Mouse (Mus musculus): ENCODE measurements around the gene Swap70.

Swap70 gene

GRCm38 (mm10) chr7:110237837-110238451 lies 16.4 kb downstream of the Swap70 start:
- in situ Hi-C loops (cut with MboI, MseI): no loop called here

- in situ Hi-C loops (cut with MboI, MseI): no loop called here
Measured at GRCm38 (mm10) chr7:110239590-110239989, 18.1 kb downstream of the Swap70 start.

GRCm38 (mm10) chr7:110241472-110242289 lies 20.2 kb downstream of the Swap70 start:
- in situ Hi-C loops (cut with MboI, MseI): no loop called here

- in situ Hi-C loops (cut with MboI, MseI): no loop called here
Measured at GRCm38 (mm10) chr7:110242290-110242581, 20.7 kb downstream of the Swap70 start.

- in situ Hi-C loops (cut with MboI, MseI): no loop called here
Measured at GRCm38 (mm10) chr7:110245128-110245527, 23.6 kb downstream of the Swap70 start.

GRCm38 (mm10) chr7:110246526-110246925 lies 25.0 kb downstream of the Swap70 start:
- in situ Hi-C loops (cut with MboI, MseI): no loop called here

- in situ Hi-C loops (cut with MboI, MseI): no loop called here
Measured at GRCm38 (mm10) chr7:110247801-110248200, 26.3 kb downstream of the Swap70 start.

GRCm38 (mm10) chr7:110248677-110249076 lies 27.2 kb downstream of the Swap70 start:
- in situ Hi-C loops (cut with MboI, MseI): no loop called here

GRCm38 (mm10) chr7:110253861-110254260 lies 32.4 kb downstream of the Swap70 start:
- in situ Hi-C loops (cut with MboI, MseI): no loop called here

GRCm38 (mm10) chr7:110254395-110254794 lies 32.9 kb downstream of the Swap70 start:
- in situ Hi-C loops (cut with MboI, MseI): no loop called here

GRCm38 (mm10) chr7:110257059-110257458 lies 35.5 kb downstream of the Swap70 start:
- in situ Hi-C loops (cut with MboI, MseI): no loop called here

GRCm38 (mm10) chr7:110258196-110258950 lies 36.9 kb downstream of the Swap70 start:
- in situ Hi-C loops (cut with MboI, MseI): no loop called here

GRCm38 (mm10) chr7:110259966-110260711 lies 38.6 kb downstream of the Swap70 start:
- in situ Hi-C loops (cut with MboI, MseI): no loop called here

GRCm38 (mm10) chr7:110261807-110262206 lies 40.3 kb downstream of the Swap70 start:
- in situ Hi-C loops (cut with MboI, MseI): no loop called here

- in situ Hi-C loops (cut with MboI, MseI): no loop called here
Measured at GRCm38 (mm10) chr7:110262661-110263060, 41.1 kb downstream of the Swap70 start.

- in situ Hi-C loops (cut with MboI, MseI): no loop called here
Measured at GRCm38 (mm10) chr7:110263474-110263873, 42.0 kb downstream of the Swap70 start.

GRCm38 (mm10) chr7:110265796-110266195 lies 44.3 kb downstream of the Swap70 start:
- in situ Hi-C loops (cut with MboI, MseI): no loop called here

GRCm38 (mm10) chr7:110267014-110267413 lies 45.5 kb downstream of the Swap70 start:
- in situ Hi-C loops (cut with MboI, MseI): no loop called here

- in situ Hi-C loops (cut with MboI, MseI): no loop called here
Measured at GRCm38 (mm10) chr7:110267994-110268393, 46.5 kb downstream of the Swap70 start.

GRCm38 (mm10) chr7:110268511-110268910 lies 47.0 kb downstream of the Swap70 start:
- in situ Hi-C loops (cut with MboI, MseI): no loop called here

- in situ Hi-C loops (cut with MboI, MseI): loop anchor here (5.0 kb wide), 1 partner anchor 102 kb away; no protein-coding TSS in a partner anchor
Measured at GRCm38 (mm10) chr7:110269777-110270176, 48.3 kb downstream of the Swap70 start.

- in situ Hi-C loops (cut with MboI, MseI): loop anchor here (5.0 kb wide), 1 partner anchor 103 kb away; no protein-coding TSS in a partner anchor
Measured at GRCm38 (mm10) chr7:110270455-110270854, 48.9 kb downstream of the Swap70 start.

All from T-helper 2 cell (primary cell).